Mouse (Mus musculus): ENCODE results near the gene Nxn.

DNA sequence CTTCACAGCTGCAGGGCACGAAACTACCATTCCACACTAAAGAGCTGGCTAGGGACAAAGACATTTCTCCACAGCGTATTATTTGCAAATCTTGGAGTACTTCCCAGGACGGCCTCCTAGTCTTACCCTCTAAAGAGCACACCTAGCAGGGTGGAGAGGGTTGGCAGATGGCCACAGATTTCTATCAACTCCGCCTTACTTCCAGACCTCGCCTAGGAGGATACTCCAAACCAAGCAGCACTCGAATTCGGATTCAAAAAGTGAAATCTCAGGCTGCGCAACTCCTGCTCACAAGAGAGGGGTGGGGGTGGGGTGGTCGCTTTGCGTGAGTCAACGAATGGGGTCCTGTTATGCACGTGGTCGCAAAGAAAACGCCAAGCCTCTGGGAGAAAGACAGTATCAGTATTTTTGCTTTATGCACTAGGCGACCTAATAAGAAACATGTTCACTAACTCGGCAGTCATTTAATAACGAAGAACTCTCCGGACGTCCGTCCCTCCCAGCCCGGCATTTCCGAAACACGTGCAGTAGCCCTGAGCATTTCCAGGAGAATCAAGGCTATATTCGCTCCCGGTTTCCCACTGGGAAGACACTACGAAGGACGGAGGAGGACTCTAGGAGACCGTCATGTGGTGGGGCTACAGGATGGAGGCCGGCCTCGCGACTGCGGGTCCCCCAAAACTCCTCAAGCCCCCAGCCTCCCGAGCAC lies 182.1 kb downstream of the Nxn start:
- TF ChIP-seq CTCF (IDR thresholded peaks at IDR 0.05; ENCODE audit: low read depth, low read length) (no peak), POLR2A (IDR thresholded peaks at IDR 0.05; ENCODE audit: insufficient read depth, low read length) (no peak), EP300 (IDR thresholded peaks at IDR 0.05; ENCODE audit: insufficient read depth, low read depth, low read length) (no peak)

All from ES-Bruce4 (cell line).